Mouse (Mus musculus) myocyte (in vitro differentiated cells): ENCODE data around the gene Ndufa10.

Source experiments
- MYOD1 ChIP-seq, 3 experiments: IDR thresholded peaks; one replicate each; pipeline ENCODE4 v1.6.1; 2011; ENCODE audit warnings: control low read depth in 2 of 3, low read depth in 2 of 3, mild to moderate bottlenecking in 2 of 3, moderate library complexity in 1 of 3; ENCODE audit not compliant: insufficient read length in 2 of 3, control insufficient read depth in 1 of 3
- MYOG ChIP-seq, 3 experiments: IDR thresholded peaks; one replicate each; pipeline ENCODE4 v1.6.1; 2011; ENCODE audit warnings: control low read depth in 2 of 3, low read depth in 2 of 3, mild to moderate bottlenecking in 2 of 3; ENCODE audit not compliant: insufficient read length in 2 of 3, control insufficient read depth in 1 of 3, insufficient read depth in 1 of 3
- POLR2A ChIP-seq: IDR thresholded peaks from one replicate; pipeline ENCODE4 v1.6.1; 2011; ENCODE audit warnings: low read depth, mild to moderate bottlenecking, control low read depth, moderate library complexity; ENCODE audit not compliant: insufficient read length
- POLR2AphosphoS2 ChIP-seq: IDR thresholded peaks from one replicate; pipeline ENCODE4 v1.6.1; 2011; ENCODE audit warnings: low read depth, control low read depth; ENCODE audit not compliant: insufficient read length
- SRF ChIP-seq: IDR thresholded peaks from one replicate; pipeline ENCODE4 v1.6.1; 2011; ENCODE audit warnings: low read depth; ENCODE audit not compliant: control insufficient read depth, insufficient read length
- TCF12 ChIP-seq: IDR thresholded peaks from one replicate; pipeline ENCODE4 v1.6.1; 2011; ENCODE audit warnings: mild to moderate bottlenecking, control low read depth; ENCODE audit not compliant: poor library complexity, insufficient read depth, severe bottlenecking
- TCF3 ChIP-seq: IDR thresholded peaks from one replicate; pipeline ENCODE4 v1.6.1; 2011; ENCODE audit warnings: low read depth, control low read depth; ENCODE audit not compliant: insufficient read length
- USF1 ChIP-seq: IDR thresholded peaks from one replicate; pipeline ENCODE4 v1.6.1; 2011; ENCODE audit warnings: low read depth, mild to moderate bottlenecking, control low read depth, moderate library complexity

GRCm38 (mm10) chr1:92434986-92435385 lies 38.7 kb downstream of the Ndufa10 start:
- no peak for TF ChIP-seq MYOD1 (IDR thresholded peaks at IDR 0.05; ENCODE audit: control insufficient read depth in 1 of 3, insufficient read length in 2 of 3, low read depth in 2 of 3)
- no peak for TF ChIP-seq POLR2A
- TF ChIP-seq MYOG (IDR thresholded peaks at IDR 0.05; ENCODE audit: control insufficient read depth in 1 of 3, insufficient read depth in 1 of 3, insufficient read length in 2 of 3, low read depth in 2 of 3), result no peak
- TF ChIP-seq USF1, result no peak
- no peak for TF ChIP-seq TCF12
- TF ChIP-seq TCF3, result no peak
- TF ChIP-seq SRF, result no peak
- TF ChIP-seq POLR2AphosphoS2, result no peak
